ENCODE assay signal across 8 mouse cellular contexts in the genomic region with DNA sequence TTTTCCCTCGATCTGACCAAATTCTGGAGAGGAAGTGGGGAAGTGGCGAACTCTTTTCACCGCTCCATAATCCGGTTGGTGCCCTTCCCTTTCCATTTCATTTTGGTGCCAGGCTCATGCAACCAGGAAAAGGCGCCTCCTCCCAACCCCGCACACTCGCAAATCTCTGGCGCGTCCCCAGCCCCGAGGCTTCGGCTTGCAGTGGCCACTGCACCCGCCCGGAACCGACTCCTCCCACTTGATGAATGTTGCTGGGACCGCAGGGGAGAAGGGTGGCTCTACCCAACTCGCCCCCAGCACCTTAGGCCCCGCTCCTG. TPM values are rescaled to one million over a fixed set of nuclear protein-coding genes. Genes with fewer than 3 reads are reported as not detected.
DNase-seq lines count a peak whose midpoint lies in the region; ATAC-seq and TF ChIP-seq lines count a peak whose summit lies in the region.

No protein-coding gene starts in this region.

- no peak for ATAC-seq in kidney, postnatal 0 days (replicated peaks; ENCODE audit: low FRiP score, low read depth)
- ATAC-seq in hindbrain, embryonic 15.5 days (ENCODE audit: low FRiP score, low read depth) = no peak
- ATAC-seq in midbrain, postnatal 0 days (ENCODE audit: low FRiP score) = no peak

- peaks cover 10% of the 10 kb centered on the region; the same call in 1 of the 2 replicates for H3K4me1 ChIP-seq in kidney, postnatal 0 days (replicated peaks; ENCODE audit: insufficient read depth, low read length)
- peaks cover 31% of the 10 kb centered on the region for H3K4me1 ChIP-seq in embryonic facial prominence, embryonic 10.5 days
- H3K4me1 ChIP-seq in hindbrain, embryonic 15.5 days (replicated peaks) = peaks cover 39% of the 10 kb centered on the region
- peaks cover 13% of the 10 kb centered on the region; the same call in 1 of the 2 replicates for H3K4me1 ChIP-seq in midbrain, postnatal 0 days (ENCODE audit: insufficient read depth, low read length)

- no peak for DNase-seq in kidney, postnatal 0 days (ENCODE audit: low spot score)
- DNase-seq in kidney, adult 18-20 months = no peak
- DNase-seq in embryonic facial prominence, embryonic 10.5 days (ENCODE audit: low spot score) = no peak
- DNase-seq in midbrain, postnatal 0 days (ENCODE audit: low spot score) = no peak
- DNase-seq in left cerebral cortex, postnatal 10 days (ENCODE audit: extremely low spot score in 1 of 2, low spot score in 2 of 2) = no peak
- DNase-seq in spleen, adult 18-20 months = no peak
- no peak for DNase-seq in kidney, postnatal 25 days

- H3K9ac ChIP-seq in kidney, postnatal 0 days (ENCODE audit: low read depth, low read length) = peak overlapping the region; percentile 78
- peak overlapping the region; percentile 74 for H3K9ac ChIP-seq in hindbrain, embryonic 15.5 days
- peak overlapping the region; percentile 78 for H3K9ac ChIP-seq in midbrain, postnatal 0 days (replicated peaks; ENCODE audit: low read length, poor library complexity, severe bottlenecking)

- no peak for TF ChIP-seq CTCF in kidney, postnatal 0 days (IDR thresholded peaks at IDR 0.05; ENCODE audit: low read depth)
- no peak for TF ChIP-seq CTCF in midbrain, postnatal 0 days (IDR thresholded peaks at IDR 0.05)

- peak overlapping the region; percentile 91 for H3K4me2 ChIP-seq in kidney, postnatal 0 days (ENCODE audit: low read length)
- peak overlapping the region; percentile 81 for H3K4me2 ChIP-seq in hindbrain, embryonic 15.5 days
- H3K4me2 ChIP-seq in midbrain, postnatal 0 days (ENCODE audit: low read depth, low read length, poor library complexity, severe bottlenecking) = peak overlapping the region; percentile 76

- no peaks in the 10 kb centered on the region for H3K27me3 ChIP-seq in kidney, postnatal 0 days (ENCODE audit: insufficient read depth, low read length)
- no peaks in the 10 kb centered on the region for H3K27me3 ChIP-seq in embryonic facial prominence, embryonic 10.5 days (replicated peaks; ENCODE audit: low read depth, poor library complexity, severe bottlenecking)
- H3K27me3 ChIP-seq in hindbrain, embryonic 15.5 days = no peaks in the 10 kb centered on the region
- no peaks in the 10 kb centered on the region for H3K27me3 ChIP-seq in midbrain, postnatal 0 days (ENCODE audit: insufficient read depth, low read length)

- intact Hi-C loops in left cerebral cortex, postnatal 10 days (cut with DNase I) = no loop called here

- peak overlapping the region; percentile 96 for H3K27ac ChIP-seq in kidney, postnatal 0 days
- H3K27ac ChIP-seq in embryonic facial prominence, embryonic 10.5 days (replicated peaks) = peak overlapping the region; percentile 90
- peak overlapping the region; percentile 94 for H3K27ac ChIP-seq in hindbrain, embryonic 15.5 days (replicated peaks)
- peak overlapping the region; percentile 89 for H3K27ac ChIP-seq in midbrain, postnatal 0 days (ENCODE audit: low read depth, low read length)

- H3K9me3 ChIP-seq in kidney, postnatal 0 days (replicated peaks; ENCODE audit: low read length) = no peaks in the 10 kb centered on the region
- peaks cover 3% of the 10 kb centered on the region; the same call in 1 of the 2 replicates for H3K9me3 ChIP-seq in embryonic facial prominence, embryonic 10.5 days
- H3K9me3 ChIP-seq in hindbrain, embryonic 15.5 days = no peaks in the 10 kb centered on the region
- H3K9me3 ChIP-seq in midbrain, postnatal 0 days (ENCODE audit: low read length) = no peaks in the 10 kb centered on the region

- no peaks in the 10 kb centered on the region for H3K36me3 ChIP-seq in kidney, postnatal 0 days (ENCODE audit: insufficient read depth, low read length)
- H3K36me3 ChIP-seq in embryonic facial prominence, embryonic 10.5 days (replicated peaks) = peaks cover 23% of the 10 kb centered on the region
- no peaks in the 10 kb centered on the region for H3K36me3 ChIP-seq in hindbrain, embryonic 15.5 days
- no peaks in the 10 kb centered on the region for H3K36me3 ChIP-seq in midbrain, postnatal 0 days (ENCODE audit: insufficient read depth, low read length)

- peak overlapping the region; percentile 60 for H3K4me3 ChIP-seq in kidney, postnatal 0 days (replicated peaks; ENCODE audit: low read depth, low read length)
- peak overlapping the region; percentile 88 for H3K4me3 ChIP-seq in embryonic facial prominence, embryonic 10.5 days
- peak overlapping the region; percentile 80 for H3K4me3 ChIP-seq in hindbrain, embryonic 15.5 days
- peak overlapping the region; percentile 83 for H3K4me3 ChIP-seq in midbrain, postnatal 0 days (ENCODE audit: low read depth, low read length)

- WGBS in kidney, postnatal 0 days = under 1% methylated on average over 17 of the region's 17 CpGs
- WGBS in embryonic facial prominence, embryonic 10.5 days = under 1% methylated on average over 17 of the region's 17 CpGs
- WGBS in hindbrain, embryonic 15.5 days = 0% methylated on average over 17 of the region's 17 CpGs
- 0% methylated on average over 16 of the region's 17 CpGs for WGBS in midbrain, postnatal 0 days

RNA-seq across cellular contexts. Expression of a gene that starts 0.7 kb away (rescaled TPM):
- polyA plus RNA-seq in kidney, postnatal 0 days (2015; fragmentation: Nextera tagmentation; extraction: Ambion mirVana) = 24.4 and 27.3 TPM in 2 replicates
- 38.8 and 41.8 TPM in 2 replicates for polyA plus RNA-seq in embryonic facial prominence, embryonic 10.5 days (2016; fragmentation: Nextera tagmentation; extraction: Ambion mirVana)
- 22.9 and 23.9 TPM in 2 replicates for polyA plus RNA-seq in hindbrain, embryonic 15.5 days (2015; fragmentation: Nextera tagmentation; extraction: Ambion mirVana)
- total RNA-seq in midbrain, postnatal 0 days (2014; rRNA removed) = 8.1 and 22.3 TPM in 2 replicates
- polyA plus RNA-seq in midbrain, postnatal 0 days (2015; fragmentation: Nextera tagmentation; extraction: Ambion mirVana) = 12.6 and 17.9 TPM in 2 replicates
- 10 to 100 TPM; 16.0 to 16.2 TPM for total RNA-seq in left cerebral cortex, postnatal 10 days (2021)

RNA-seq across cellular contexts. Expression of a gene that starts 0.7 kb away (rescaled TPM):
- 43.8 and 48.8 TPM in 2 replicates for polyA plus RNA-seq in kidney, postnatal 0 days (2015; fragmentation: Nextera tagmentation; extraction: Ambion mirVana)
- polyA plus RNA-seq in embryonic facial prominence, embryonic 10.5 days (2016; fragmentation: Nextera tagmentation; extraction: Ambion mirVana) = 134 and 140 TPM in 2 replicates
- 62.4 and 64.8 TPM in 2 replicates for polyA plus RNA-seq in hindbrain, embryonic 15.5 days (2015; fragmentation: Nextera tagmentation; extraction: Ambion mirVana)
- 41.5 and 43.8 TPM in 2 replicates for total RNA-seq in midbrain, postnatal 0 days (2014; rRNA removed)
- 37.9 and 38.4 TPM in 2 replicates for polyA plus RNA-seq in midbrain, postnatal 0 days (2015; fragmentation: Nextera tagmentation; extraction: Ambion mirVana)
- total RNA-seq in left cerebral cortex, postnatal 10 days (2021) = 10 to 100 TPM; 52.7 to 57.0 TPM

RNA-seq across cellular contexts. Expression of a gene that starts 17.0 kb away (rescaled TPM):
- 39.2 and 40.8 TPM in 2 replicates for polyA plus RNA-seq in kidney, postnatal 0 days (2015; fragmentation: Nextera tagmentation; extraction: Ambion mirVana)
- 92.1 and 99.5 TPM in 2 replicates for polyA plus RNA-seq in embryonic facial prominence, embryonic 10.5 days (2016; fragmentation: Nextera tagmentation; extraction: Ambion mirVana)
- polyA plus RNA-seq in hindbrain, embryonic 15.5 days (2015; fragmentation: Nextera tagmentation; extraction: Ambion mirVana) = 72.3 and 87.5 TPM in 2 replicates
- 90.5 and 97.4 TPM in 2 replicates for total RNA-seq in midbrain, postnatal 0 days (2014; rRNA removed)
- 39.0 and 40.0 TPM in 2 replicates for polyA plus RNA-seq in midbrain, postnatal 0 days (2015; fragmentation: Nextera tagmentation; extraction: Ambion mirVana)
- total RNA-seq in left cerebral cortex, postnatal 10 days (2021) = 10 to 100 TPM; 68.0 to 68.9 TPM

RNA-seq across cellular contexts. Expression of a gene that starts 28.4 kb away (rescaled TPM):
- polyA plus RNA-seq in kidney, postnatal 0 days (2015; fragmentation: Nextera tagmentation; extraction: Ambion mirVana) = 72.9 and 82.1 TPM in 2 replicates
- 52.1 and 52.8 TPM in 2 replicates for polyA plus RNA-seq in embryonic facial prominence, embryonic 10.5 days (2016; fragmentation: Nextera tagmentation; extraction: Ambion mirVana)
- 40.8 and 41.4 TPM in 2 replicates for polyA plus RNA-seq in hindbrain, embryonic 15.5 days (2015; fragmentation: Nextera tagmentation; extraction: Ambion mirVana)
- total RNA-seq in midbrain, postnatal 0 days (2014; rRNA removed) = 19.9 and 20.0 TPM in 2 replicates
- 40.1 and 42.6 TPM in 2 replicates for polyA plus RNA-seq in midbrain, postnatal 0 days (2015; fragmentation: Nextera tagmentation; extraction: Ambion mirVana)
- total RNA-seq in left cerebral cortex, postnatal 10 days (2021) = 10 to 100 TPM; 37.4 to 38.6 TPM

RNA-seq across cellular contexts. Expression of a gene that starts 28.5 kb away (rescaled TPM):
- 0.04 TPM in 1 of 2 replicates, not detected in the other for polyA plus RNA-seq in kidney, postnatal 0 days (2015; fragmentation: Nextera tagmentation; extraction: Ambion mirVana)
- 0.06 and 0.11 TPM in 2 replicates for polyA plus RNA-seq in embryonic facial prominence, embryonic 10.5 days (2016; fragmentation: Nextera tagmentation; extraction: Ambion mirVana)
- polyA plus RNA-seq in hindbrain, embryonic 15.5 days (2015; fragmentation: Nextera tagmentation; extraction: Ambion mirVana) = 0.55 and 0.73 TPM in 2 replicates
- 0.38 and 1.0 TPM in 2 replicates for total RNA-seq in midbrain, postnatal 0 days (2014; rRNA removed)
- polyA plus RNA-seq in midbrain, postnatal 0 days (2015; fragmentation: Nextera tagmentation; extraction: Ambion mirVana) = 1.1 and 1.2 TPM in 2 replicates
- 1 to 10 TPM; 2.4 to 2.9 TPM for total RNA-seq in left cerebral cortex, postnatal 10 days (2021)
